Mouse (Mus musculus): ENCODE measurements at regions not wholly inside any gene's neighbourhood (a gene's known extent, or its start where the extent isn't known, plus 50 kb on each side); places are given as distances from the start of the nearest gene placed in this dataset.

DNA sequence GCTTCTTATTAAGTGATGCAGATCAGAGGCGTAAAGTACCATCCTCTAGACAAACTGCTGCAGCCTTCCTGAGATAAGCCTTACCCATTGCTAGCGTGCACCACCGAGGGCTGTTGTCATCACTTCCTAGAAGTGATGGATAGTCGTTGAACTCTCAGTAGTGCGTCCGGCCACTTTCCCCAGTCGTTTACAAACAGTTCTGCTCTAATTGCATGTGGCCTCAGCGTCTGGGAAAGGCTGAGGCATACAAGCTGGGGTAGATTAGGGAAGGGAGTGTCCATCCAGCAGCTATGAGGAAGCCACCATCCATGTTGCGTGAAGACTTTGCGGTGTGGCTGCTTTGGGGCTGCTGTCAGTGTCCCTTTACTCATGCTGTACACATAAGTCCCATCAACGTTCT lies 60.7 kb upstream of the Akap6 start:
- Histone ChIP-seq H3K27ac (ENCODE audit: low read depth, low read length) (peak overlapping the region; percentile 51; the same call in 1 of the 2 replicates), H3K4me2 (replicated peaks; ENCODE audit: low read depth, low read length) (no peak overlapping the region), H3K36me3 (ENCODE audit: control insufficient read depth, insufficient read depth, low read length) (no peaks in the 10 kb centered on the region), H3K4me1 (ENCODE audit: control insufficient read depth, insufficient read depth, low read length) (no peaks in the 10 kb centered on the region), H3K9me3 (ENCODE audit: control insufficient read depth, low read length) (no peaks in the 10 kb centered on the region), H3K9ac (ENCODE audit: low read depth, low read length) (no peak overlapping the region), H3K4me3 (ENCODE audit: low read length) (no peak overlapping the region), H3K27me3 (ENCODE audit: control insufficient read depth, insufficient read depth, low read length) (no peaks in the 10 kb centered on the region)
- 0 out of 2 replicates have a peak, but pooled peaks have one; percentile 35 for ATAC-seq (ENCODE audit: low FRiP score, low TSS enrichment)
- WGBS: 38% methylated on average over 11 of the region's 11 CpGs

DNA sequence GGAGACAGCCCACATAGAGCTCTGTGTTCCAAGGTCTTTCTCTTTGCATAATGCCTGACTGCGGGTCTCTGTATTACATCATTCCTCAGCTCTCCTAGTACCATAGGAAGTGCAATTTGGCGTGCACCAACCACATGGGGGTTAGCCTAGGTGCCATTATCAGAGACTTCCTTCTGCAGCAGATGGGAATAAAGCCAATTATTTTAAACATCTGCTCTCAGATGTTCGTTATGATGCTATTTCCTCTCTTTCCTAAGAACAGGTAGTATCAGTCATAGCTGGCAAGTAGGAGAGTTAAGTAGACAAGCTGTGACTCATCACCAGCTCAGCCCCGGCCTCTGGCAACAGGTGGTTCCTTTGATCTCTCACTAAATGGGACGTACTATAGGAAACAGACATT lies 55.1 kb upstream of the Akap6 start:
- Histone ChIP-seq H3K4me1 (ENCODE audit: control insufficient read depth, insufficient read depth, low read length) (no peaks in the 10 kb centered on the region), H3K4me2 (replicated peaks; ENCODE audit: low read depth, low read length) (no peak overlapping the region), H3K36me3 (ENCODE audit: control insufficient read depth, insufficient read depth, low read length) (no peaks in the 10 kb centered on the region), H3K9me3 (ENCODE audit: control insufficient read depth, low read length) (no peaks in the 10 kb centered on the region), H3K4me3 (ENCODE audit: low read length) (no peak overlapping the region), H3K27ac (ENCODE audit: low read depth, low read length) (no peak overlapping the region), H3K27me3 (ENCODE audit: control insufficient read depth, insufficient read depth, low read length) (no peaks in the 10 kb centered on the region), H3K9ac (ENCODE audit: low read depth, low read length) (no peak overlapping the region)
- 62% methylated on average over 5 of the region's 5 CpGs for WGBS
- ATAC-seq (ENCODE audit: low FRiP score, low TSS enrichment): no peak

Data from kidney, embryonic 14.5 days (tissue).